Mouse (Mus musculus) megakaryocyte, embryonic 14.5 days (primary cell): ENCODE measurements around the gene Phka1. TPM values are rescaled to one million over a fixed set of nuclear protein-coding genes. Genes with fewer than 3 reads are reported as not detected.

Experiments
- H3K27me3 ChIP-seq: replicated peaks from 2 replicates; pipeline ENCODE3; 2012; ENCODE audit warnings: inconsistent platforms
- H3K36me3 ChIP-seq: replicated peaks from 2 replicates; pipeline ENCODE3; 2012; ENCODE audit warnings: low read length, inconsistent platforms, mixed read lengths
- H3K4me1 ChIP-seq: 2 replicates; pipeline ENCODE4 v1.6.1; 2012; ENCODE audit warnings: inconsistent platforms
- H3K4me3 ChIP-seq: replicated peaks from 2 replicates; pipeline ENCODE3; 2012; ENCODE audit warnings: moderate library complexity, mild to moderate bottlenecking, inconsistent platforms
- H3K9me3 ChIP-seq: 2 replicates; pipeline ENCODE4 v1.6.1; 2012; ENCODE audit warnings: inconsistent platforms
- FLI1 ChIP-seq: IDR thresholded peaks from 2 replicates; pipeline ENCODE4 v1.6.1; 2012; ENCODE audit warnings: low read length, inconsistent platforms, mixed read lengths
- GATA1 ChIP-seq: IDR thresholded peaks from 3 replicates; pipeline ENCODE4 v1.6.1; 2012; ENCODE audit warnings: mixed read lengths, low read length, inconsistent platforms, borderline replicate concordance
- polyA plus RNA-seq: library from polyadenylated mRNA; stranded (reverse); fragments of >175 nt; gene quantifications from 2 replicates; pipeline ENCODE4 v1.2.3, GENCODE M21; 2012; ENCODE audit warnings: low replicate concordance; ENCODE audit not compliant: insufficient read depth

Phka1 gene
- polyA plus RNA-seq, 1 experiment = 0.34 TPM

- peaks cover 1% of the 10 kb centered on the region for H3K27me3 ChIP-seq
- no peaks in the 10 kb centered on the region for H3K4me1 ChIP-seq
- H3K36me3 ChIP-seq = peaks cover 2% of the 10 kb centered on the region
- TF ChIP-seq FLI1 = no peak
- no peak for TF ChIP-seq GATA1
- no peaks in the 10 kb centered on the region for H3K9me3 ChIP-seq
- H3K4me3 ChIP-seq = no peak overlapping the region
Observed at GRCm38 (mm10) chrX:102571186-102571585, 72.9 kb downstream of the Phka1 start.

DNA sequence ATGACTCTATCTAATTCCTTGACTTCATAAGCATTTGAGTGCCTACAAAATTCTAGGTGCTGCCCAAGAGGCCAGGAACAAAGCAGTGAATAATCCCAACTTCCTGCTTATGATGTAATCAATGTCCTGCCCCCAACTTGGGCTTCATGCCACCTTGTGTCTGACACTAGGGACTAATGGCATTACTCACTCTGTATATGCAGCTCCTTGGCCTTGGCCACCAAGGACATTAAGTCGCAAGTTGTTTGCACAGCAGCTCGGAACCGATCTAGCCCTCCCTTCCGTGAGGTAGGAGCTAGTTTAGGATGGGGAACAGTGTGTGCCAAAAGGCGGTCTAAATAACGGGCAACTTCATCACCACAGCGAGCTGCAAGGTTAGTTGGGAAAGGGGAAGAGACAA, 87.1 kb downstream of the Phka1 start:
- H3K27me3 ChIP-seq = peaks cover 3% of the 10 kb centered on the region
- no peaks in the 10 kb centered on the region for H3K36me3 ChIP-seq
- TF ChIP-seq GATA1 (no peak), FLI1 (no peak)
- H3K4me1 ChIP-seq = no peaks in the 10 kb centered on the region
- no peak overlapping the region for H3K4me3 ChIP-seq
- H3K9me3 ChIP-seq = no peaks in the 10 kb centered on the region

DNA sequence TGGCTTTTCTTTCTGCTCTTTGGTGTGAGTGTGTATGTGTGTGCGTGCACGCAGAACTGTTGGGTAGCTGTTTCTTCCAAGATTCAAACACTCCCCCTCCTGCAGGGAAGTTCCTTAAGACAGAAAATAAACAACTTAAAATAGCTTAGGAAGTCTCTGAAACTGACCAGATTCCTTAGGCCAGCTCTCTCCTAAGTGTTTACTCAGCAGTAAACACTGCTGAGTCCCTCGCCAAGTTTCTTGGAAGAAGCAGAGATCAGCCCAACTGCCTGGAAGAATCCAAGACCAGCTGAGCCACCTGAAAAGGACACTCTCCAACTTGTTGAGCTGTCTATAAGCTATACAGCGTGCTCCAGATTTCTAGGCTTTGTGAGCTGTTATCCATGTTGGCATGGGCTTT, 134.8 kb downstream of the Phka1 start:
- no peak for TF ChIP-seq FLI1
- TF ChIP-seq GATA1 = no peak
- Histone ChIP-seq H3K4me3 (no peak overlapping the region), H3K4me1 (peaks cover 17% of the 10 kb centered on the region; the same call in 1 of the 2 replicates)

DNA sequence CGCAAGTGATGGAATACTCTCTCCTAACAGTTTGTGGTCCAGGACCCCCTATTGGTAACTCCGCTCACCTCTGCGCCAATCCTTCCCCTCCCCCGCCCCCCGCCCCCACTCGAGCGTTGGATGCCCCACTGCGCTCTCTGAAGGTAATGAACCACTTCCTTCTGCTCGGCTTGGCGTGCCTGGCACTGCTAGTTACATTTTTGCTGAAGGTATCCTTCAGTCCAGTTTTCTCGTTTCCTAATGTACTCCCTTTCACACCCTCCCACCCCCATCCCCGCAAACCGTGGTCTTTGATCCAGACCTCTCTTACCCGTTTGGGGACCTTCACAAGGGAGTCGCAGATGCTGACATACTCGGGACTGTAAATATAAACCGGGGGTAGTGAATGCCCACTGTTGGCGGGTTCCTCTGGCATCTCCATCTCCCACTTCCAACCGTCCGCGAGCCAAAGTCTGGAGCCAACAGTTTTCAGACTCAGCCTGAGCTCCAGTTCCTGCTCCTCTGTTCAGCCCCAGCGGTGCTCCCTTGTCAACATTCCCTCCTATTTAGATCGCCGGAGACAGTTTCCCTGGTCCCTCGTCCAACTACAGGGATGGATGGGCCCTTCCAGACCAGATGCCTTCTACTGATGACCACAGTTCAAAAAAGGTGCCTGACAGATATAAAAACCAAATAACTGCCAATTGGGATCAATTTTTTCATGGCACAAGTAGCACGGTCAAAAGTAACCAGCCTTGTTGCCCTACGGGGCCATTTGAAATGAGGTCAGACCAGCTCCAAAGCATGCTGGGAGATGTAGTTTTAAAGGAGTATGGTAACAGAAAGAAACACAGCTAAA, 139.2 kb downstream of the Phka1 start, which contains the start of gene Hdac8:
Gene Hdac8, minus strand, starts transcription at position 716 of the 838 bp plus-strand sequence.
- Histone ChIP-seq H3K27me3 (peaks cover 8% of the 10 kb centered on the region), H3K9me3 (no peaks in the 10 kb centered on the region), H3K36me3 (peaks cover 13% of the 10 kb centered on the region), H3K4me3 (peak within 1 kb of the TSS; percentile 93), H3K4me1 (peaks cover 14% of the 10 kb centered on the region; the same call in 1 of the 2 replicates)
- TF ChIP-seq GATA1 (no peak), FLI1 (no peak)

More for the DNA sequence above, 134.8 kb downstream of the Phka1 start:
- Histone ChIP-seq H3K27me3 (peaks cover 13% of the 10 kb centered on the region), H3K36me3 (no peaks in the 10 kb centered on the region), H3K9me3 (no peaks in the 10 kb centered on the region)

DNA sequence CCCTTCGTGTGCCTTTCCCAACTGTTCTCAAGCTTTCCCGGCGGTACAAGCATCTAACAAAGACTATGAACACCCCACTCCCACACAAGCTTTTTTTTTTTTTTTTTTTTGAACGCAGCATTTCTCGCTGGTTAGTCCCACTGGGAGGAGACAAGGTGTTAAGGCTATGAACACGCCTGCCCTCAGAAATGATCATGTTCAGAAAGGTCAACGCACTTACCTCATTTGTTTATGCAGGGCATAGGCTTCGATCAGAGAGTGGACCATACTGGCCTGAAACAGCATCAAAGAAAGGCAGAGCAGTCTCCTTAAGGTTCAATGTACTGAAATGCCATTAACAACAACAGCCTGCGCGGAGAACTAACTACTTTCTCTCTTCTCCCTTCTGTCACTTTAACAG, 139.9 kb downstream of the Phka1 start:
- Histone ChIP-seq H3K27me3 (peaks cover 6% of the 10 kb centered on the region), H3K4me3 (peak overlapping the region; percentile 93), H3K4me1 (peaks cover 8% of the 10 kb centered on the region; the same call in 1 of the 2 replicates), H3K36me3 (peaks cover 19% of the 10 kb centered on the region), H3K9me3 (no peaks in the 10 kb centered on the region)
- TF ChIP-seq GATA1 (no peak), FLI1 (no peak)

DNA sequence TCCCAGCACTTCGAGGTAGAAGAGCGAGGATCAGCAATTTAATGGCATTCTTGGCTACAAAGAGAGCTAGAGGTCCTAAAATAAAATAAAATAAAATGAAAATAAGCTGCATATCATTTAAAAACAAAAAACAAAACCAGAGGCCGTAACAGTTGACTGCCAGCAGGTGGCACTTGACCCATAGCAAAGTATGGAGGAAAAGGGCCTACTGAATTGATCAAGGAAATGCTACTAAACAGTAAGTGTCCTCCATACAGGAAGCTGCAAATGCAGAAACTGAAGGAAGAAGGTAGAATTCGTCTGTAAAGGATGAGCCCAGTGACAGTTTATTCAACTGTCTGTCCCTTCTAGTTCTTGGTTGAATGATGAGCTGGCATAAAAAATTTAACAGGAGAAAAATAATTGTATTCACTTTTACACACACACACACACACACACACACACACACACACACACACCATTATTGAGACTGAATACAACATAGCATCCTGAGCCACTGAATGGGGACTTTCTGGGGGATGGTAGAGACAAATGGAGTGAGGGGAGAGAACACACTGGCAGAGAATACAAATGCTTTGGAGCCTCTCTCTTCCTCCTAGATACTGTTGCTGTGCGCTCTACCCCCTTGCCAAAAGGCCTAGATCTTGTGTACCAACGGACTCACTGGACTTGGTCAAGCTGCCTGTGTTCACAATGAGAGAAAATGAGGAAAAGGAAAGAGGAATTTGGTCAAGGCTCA, 149.9 kb downstream of the Phka1 start:
- no peaks in the 10 kb centered on the region for H3K4me1 ChIP-seq
- TF ChIP-seq GATA1 (no peak), FLI1 (no peak)
- peaks cover 1% of the 10 kb centered on the region for H3K27me3 ChIP-seq
- no peak overlapping the region for H3K4me3 ChIP-seq
- H3K36me3 ChIP-seq = peaks cover 68% of the 10 kb centered on the region
- H3K9me3 ChIP-seq = no peaks in the 10 kb centered on the region

DNA sequence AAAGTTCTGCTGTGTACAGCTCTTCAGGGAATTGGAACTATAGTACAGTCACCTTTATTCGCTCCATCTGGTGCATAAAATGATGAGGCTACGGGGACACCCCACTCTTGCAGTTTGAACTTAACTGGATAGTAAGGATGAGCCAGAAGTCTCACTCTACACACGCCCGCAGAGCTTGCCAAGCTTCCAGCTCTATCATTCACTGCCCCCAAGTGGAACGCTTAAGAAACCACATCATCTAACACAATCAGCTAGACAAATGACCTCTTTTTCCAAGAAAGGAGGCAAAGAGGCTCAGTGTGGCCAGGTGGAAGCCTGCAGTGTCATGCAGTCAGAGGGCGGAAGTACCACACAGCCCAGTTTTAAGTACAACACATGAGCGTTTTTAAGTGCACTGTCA, 158.5 kb downstream of the Phka1 start:
- Histone ChIP-seq H3K9me3 (no peaks in the 10 kb centered on the region), H3K4me3 (no peak overlapping the region), H3K4me1 (no peaks in the 10 kb centered on the region), H3K27me3 (peaks cover 15% of the 10 kb centered on the region), H3K36me3 (peaks cover 68% of the 10 kb centered on the region)
- no peak for TF ChIP-seq FLI1

DNA sequence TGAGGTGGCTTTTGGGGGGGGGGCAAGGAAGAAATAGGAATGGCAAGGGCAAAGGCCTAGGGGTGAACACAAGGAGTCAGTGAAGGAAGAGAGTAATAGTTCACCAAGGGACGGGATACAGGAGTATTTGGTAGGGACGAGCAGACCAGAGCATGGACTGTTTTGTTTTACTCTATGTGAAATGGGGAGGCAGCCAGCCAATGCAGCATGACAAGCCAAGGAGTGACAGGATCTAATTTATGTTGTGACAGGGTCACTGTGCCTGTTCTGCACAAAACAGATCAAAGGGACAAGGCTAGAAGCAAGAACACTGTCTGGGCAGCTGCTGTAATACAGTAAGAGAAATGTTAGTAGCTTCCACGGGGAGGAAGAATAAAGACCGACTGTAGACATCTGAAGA, 164.4 kb downstream of the Phka1 start:
- Histone ChIP-seq H3K36me3 (peaks cover 34% of the 10 kb centered on the region), H3K9me3 (no peaks in the 10 kb centered on the region), H3K27me3 (peaks cover 12% of the 10 kb centered on the region), H3K4me1 (peaks cover 8% of the 10 kb centered on the region), H3K4me3 (no peak overlapping the region)
- TF ChIP-seq FLI1 (no peak), GATA1 (no peak)

DNA sequence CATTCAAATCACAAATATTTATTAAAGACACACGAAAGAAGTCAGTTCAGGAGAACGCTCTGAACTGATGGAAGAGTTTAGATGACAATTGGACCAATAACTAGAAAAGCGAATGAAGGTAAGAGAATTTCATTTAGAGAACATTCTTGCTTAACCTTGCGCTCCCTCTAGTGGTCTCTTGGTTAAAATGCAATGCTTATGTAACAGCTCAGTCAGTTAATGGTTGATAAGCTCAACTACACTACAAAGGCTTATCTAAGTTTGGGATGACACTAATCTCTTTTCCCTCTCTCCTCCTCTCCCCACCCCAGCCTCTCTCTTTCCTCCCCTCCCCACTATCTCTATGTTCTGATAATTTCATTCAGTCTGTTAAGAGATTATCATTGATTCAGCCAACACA, 165.1 kb downstream of the Phka1 start:
- Histone ChIP-seq H3K9me3 (no peaks in the 10 kb centered on the region), H3K27me3 (peaks cover 12% of the 10 kb centered on the region), H3K36me3 (peaks cover 32% of the 10 kb centered on the region), H3K4me1 (peaks cover 8% of the 10 kb centered on the region), H3K4me3 (no peak overlapping the region)
- TF ChIP-seq FLI1 (no peak), GATA1 (no peak)

DNA sequence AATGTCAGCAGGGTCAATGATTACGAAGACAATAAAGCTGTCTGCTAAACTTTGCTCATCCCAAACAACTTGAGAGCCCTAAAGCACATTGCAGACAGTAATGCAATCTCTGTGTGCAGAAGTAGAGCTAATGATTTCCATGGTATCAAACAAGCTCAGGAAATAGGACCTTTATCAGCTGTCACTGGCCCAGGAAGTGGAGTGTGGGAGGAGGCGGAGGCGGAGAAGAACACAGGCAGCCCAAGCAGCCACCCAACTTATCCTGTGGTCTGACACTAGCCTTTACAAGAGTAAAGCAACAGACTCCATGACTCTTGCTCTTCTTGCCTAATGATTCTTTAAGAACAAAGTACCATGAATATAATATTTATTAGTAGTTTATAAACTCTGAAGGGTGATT, 165.6 kb downstream of the Phka1 start:
- TF ChIP-seq FLI1 (no peak), GATA1 (no peak)
- H3K4me3 ChIP-seq = no peak overlapping the region
- peaks cover 8% of the 10 kb centered on the region for H3K4me1 ChIP-seq
- H3K27me3 ChIP-seq = peaks cover 10% of the 10 kb centered on the region
- H3K9me3 ChIP-seq = no peaks in the 10 kb centered on the region
- peaks cover 30% of the 10 kb centered on the region for H3K36me3 ChIP-seq
